Mouse (Mus musculus): Measurements from ENCODE around the gene Slc22a15. TPM values are rescaled to one million over a fixed set of nuclear protein-coding genes. Genes with fewer than 3 reads are reported as not detected.
A peak's percentile ranks its signal among the peaks of the same experiment; 100 is the strongest.

Gene Slc22a15
- polyA plus RNA-seq, 1 experiment from 2014 or later, result 5.8 TPM

GRCm38 (mm10) chr3:101854075-101854474 is 70.2 kb downstream of the Slc22a15 start:
- ATAC-seq (ENCODE audit: low FRiP score, low read depth), result no peak
- H3K27ac ChIP-seq (replicated peaks), result no peak overlapping the region
- no peaks in the 10 kb centered on the region for H3K36me3 ChIP-seq
- H3K4me3 ChIP-seq, result no peak overlapping the region
- no peak overlapping the region for H3K9ac ChIP-seq
- H3K4me2 ChIP-seq, result no peak overlapping the region
- 64% methylated on average over 1 of the region's 1 CpGs for WGBS
- no peaks in the 10 kb centered on the region for H3K27me3 ChIP-seq
- no peaks in the 10 kb centered on the region for H3K4me1 ChIP-seq (replicated peaks)
- no peaks in the 10 kb centered on the region for H3K9me3 ChIP-seq

GRCm38 (mm10) chr3:101851363-101851762 is 72.9 kb downstream of the Slc22a15 start:
- Histone ChIP-seq H3K4me1 (replicated peaks) (no peaks in the 10 kb centered on the region), H3K4me2 (no peak overlapping the region), H3K27ac (replicated peaks) (no peak overlapping the region), H3K4me3 (no peak overlapping the region), H3K9me3 (no peaks in the 10 kb centered on the region), H3K36me3 (no peaks in the 10 kb centered on the region), H3K27me3 (no peaks in the 10 kb centered on the region), H3K9ac (no peak overlapping the region)
- WGBS, result 72% methylated on average over 6 of the region's 6 CpGs
- ATAC-seq (ENCODE audit: low FRiP score, low read depth), result no peak

GRCm38 (mm10) chr3:101848816-101849215 is 75.4 kb downstream of the Slc22a15 start, which contains the start of gene Mab21l3:
Gene Mab21l3, minus strand, starts transcription at chr3:101848959.
- H3K4me1 ChIP-seq (replicated peaks), result no peaks in the 10 kb centered on the region
- H3K9me3 ChIP-seq, result no peaks in the 10 kb centered on the region
- no peak within 1 kb of the TSS for H3K27ac ChIP-seq (replicated peaks)
- ATAC-seq (ENCODE audit: low FRiP score, low read depth), result no peak
- no peak within 1 kb of the TSS for H3K4me2 ChIP-seq
- no peak within 1 kb of the TSS for H3K4me3 ChIP-seq
- H3K36me3 ChIP-seq, result no peaks in the 10 kb centered on the region
- H3K27me3 ChIP-seq, result no peaks in the 10 kb centered on the region
- whole genome bisulfite sequencing, result 78% methylated on average over 5 of the region's 5 CpGs
- H3K9ac ChIP-seq, result no peak within 1 kb of the TSS

- no peak for ATAC-seq (ENCODE audit: low FRiP score, low read depth)
- H3K9ac ChIP-seq, result no peak overlapping the region
- no peak overlapping the region for H3K4me2 ChIP-seq
- WGBS, result 60% methylated on average over 4 of the region's 4 CpGs
- no peaks in the 10 kb centered on the region for H3K27me3 ChIP-seq
- H3K36me3 ChIP-seq, result no peaks in the 10 kb centered on the region
- H3K4me3 ChIP-seq, result no peak overlapping the region
- no peak overlapping the region for H3K27ac ChIP-seq (replicated peaks)
- no peaks in the 10 kb centered on the region for H3K9me3 ChIP-seq
- H3K4me1 ChIP-seq (replicated peaks), result no peaks in the 10 kb centered on the region
These were observed 78.2 kb downstream of the Slc22a15 start for GRCm38 (mm10) chr3:101846096-101846495.

- no peaks in the 10 kb centered on the region for H3K4me1 ChIP-seq (replicated peaks)
- no peaks in the 10 kb centered on the region for H3K36me3 ChIP-seq
- no peak overlapping the region for H3K27ac ChIP-seq (replicated peaks)
- H3K4me3 ChIP-seq, result no peak overlapping the region
- H3K4me2 ChIP-seq, result no peak overlapping the region
- 46% methylated on average over 7 of the region's 7 CpGs for WGBS
- no peaks in the 10 kb centered on the region for H3K9me3 ChIP-seq
- ATAC-seq (ENCODE audit: low FRiP score, low read depth), result peak; percentile 79; the same call in 1 of the 2 replicates
- H3K9ac ChIP-seq, result no peak overlapping the region
- H3K27me3 ChIP-seq, result no peaks in the 10 kb centered on the region
These were observed 81.7 kb downstream of the Slc22a15 start for GRCm38 (mm10) chr3:101842372-101843094.

GRCm38 (mm10) chr3:101839327-101839726 is 84.9 kb downstream of the Slc22a15 start:
- Histone ChIP-seq H3K36me3 (no peaks in the 10 kb centered on the region), H3K9ac (no peak overlapping the region), H3K27ac (replicated peaks) (no peak overlapping the region), H3K4me1 (replicated peaks) (peaks cover 13% of the 10 kb centered on the region), H3K9me3 (no peaks in the 10 kb centered on the region), H3K4me3 (no peak overlapping the region), H3K4me2 (no peak overlapping the region), H3K27me3 (no peaks in the 10 kb centered on the region)
- ATAC-seq (ENCODE audit: low FRiP score, low read depth), result no peak
- 90% methylated on average over 9 of the region's 9 CpGs for WGBS

GRCm38 (mm10) chr3:101836971-101837370 is 87.3 kb downstream of the Slc22a15 start:
- Histone ChIP-seq H3K27ac (replicated peaks) (no peak overlapping the region), H3K4me3 (no peak overlapping the region), H3K4me1 (replicated peaks) (peaks cover 13% of the 10 kb centered on the region), H3K36me3 (no peaks in the 10 kb centered on the region), H3K9me3 (no peaks in the 10 kb centered on the region), H3K27me3 (no peaks in the 10 kb centered on the region), H3K4me2 (no peak overlapping the region), H3K9ac (no peak overlapping the region)
- WGBS, result 88% methylated on average over 3 of the region's 3 CpGs
- no peak for ATAC-seq (ENCODE audit: low FRiP score, low read depth)

GRCm38 (mm10) chr3:101836532-101836931 is 87.7 kb downstream of the Slc22a15 start:
- 0 out of 2 replicates have a peak overlapping the region, but pooled peaks have one; percentile 12 for H3K27ac ChIP-seq (replicated peaks)
- no peaks in the 10 kb centered on the region for H3K27me3 ChIP-seq
- no peaks in the 10 kb centered on the region for H3K9me3 ChIP-seq
- H3K9ac ChIP-seq, result 0 out of 2 replicates have a peak overlapping the region, but pooled peaks have one; percentile 1
- no peak for ATAC-seq (ENCODE audit: low FRiP score, low read depth)
- H3K4me1 ChIP-seq (replicated peaks), result peaks cover 13% of the 10 kb centered on the region
- no peaks in the 10 kb centered on the region for H3K36me3 ChIP-seq
- 0 out of 2 replicates have a peak overlapping the region, but pooled peaks have one; percentile 5 for H3K4me3 ChIP-seq
- 70% methylated on average over 5 of the region's 5 CpGs for WGBS
- peak overlapping the region; percentile 42 for H3K4me2 ChIP-seq

- Histone ChIP-seq H3K36me3 (no peaks in the 10 kb centered on the region), H3K27ac (replicated peaks) (0 out of 2 replicates have a peak overlapping the region, but pooled peaks have one; percentile 12), H3K4me3 (0 out of 2 replicates have a peak overlapping the region, but pooled peaks have one; percentile 5), H3K4me1 (replicated peaks) (peaks cover 13% of the 10 kb centered on the region), H3K4me2 (peak overlapping the region; percentile 42), H3K9ac (0 out of 2 replicates have a peak overlapping the region, but pooled peaks have one; percentile 1), H3K9me3 (no peaks in the 10 kb centered on the region), H3K27me3 (no peaks in the 10 kb centered on the region)
- peak; percentile 87 for ATAC-seq (ENCODE audit: low FRiP score, low read depth)
- 1% methylated on average over 8 of the region's 8 CpGs for WGBS
These were observed 88.2 kb downstream of the Slc22a15 start for GRCm38 (mm10) chr3:101836045-101836444.

GRCm38 (mm10) chr3:101831189-101831858 is 92.9 kb downstream of the Slc22a15 start:
- 41% methylated on average over 10 of the region's 10 CpGs for WGBS
- no peaks in the 10 kb centered on the region for H3K9me3 ChIP-seq
- no peak overlapping the region for H3K4me2 ChIP-seq
- no peak overlapping the region for H3K4me3 ChIP-seq
- no peaks in the 10 kb centered on the region for H3K36me3 ChIP-seq
- H3K27ac ChIP-seq (replicated peaks), result no peak overlapping the region
- no peaks in the 10 kb centered on the region for H3K27me3 ChIP-seq
- peaks cover 12% of the 10 kb centered on the region for H3K4me1 ChIP-seq (replicated peaks)
- H3K9ac ChIP-seq, result no peak overlapping the region
- ATAC-seq (ENCODE audit: low FRiP score, low read depth), result no peak

GRCm38 (mm10) chr3:101829881-101830616 is 94.2 kb downstream of the Slc22a15 start:
- no peak overlapping the region for H3K4me2 ChIP-seq
- H3K27ac ChIP-seq (replicated peaks), result no peak overlapping the region
- no peak overlapping the region for H3K4me3 ChIP-seq
- no peak overlapping the region for H3K9ac ChIP-seq
- WGBS, result 78% methylated on average over 10 of the region's 10 CpGs
- no peaks in the 10 kb centered on the region for H3K9me3 ChIP-seq
- no peak for ATAC-seq (ENCODE audit: low FRiP score, low read depth)
- H3K27me3 ChIP-seq, result no peaks in the 10 kb centered on the region
- H3K4me1 ChIP-seq (replicated peaks), result no peaks in the 10 kb centered on the region
- H3K36me3 ChIP-seq, result no peaks in the 10 kb centered on the region

GRCm38 (mm10) chr3:101828595-101828994 is 95.7 kb downstream of the Slc22a15 start:
- Histone ChIP-seq H3K4me3 (no peak overlapping the region), H3K27me3 (no peaks in the 10 kb centered on the region), H3K36me3 (no peaks in the 10 kb centered on the region), H3K9ac (no peak overlapping the region), H3K4me1 (replicated peaks) (no peaks in the 10 kb centered on the region), H3K4me2 (no peak overlapping the region), H3K27ac (replicated peaks) (no peak overlapping the region), H3K9me3 (no peaks in the 10 kb centered on the region)
- WGBS, result 48% methylated on average over 3 of the region's 3 CpGs
- no peak for ATAC-seq (ENCODE audit: low FRiP score, low read depth)
